Mouse (Mus musculus) erythroblast, adult 5-6 weeks (primary cell): ENCODE data around the gene Canx. TPM values are rescaled to one million over a fixed set of nuclear protein-coding genes. Genes with fewer than 3 reads are reported as not detected.
"Not testable (repeated sequence)": the region's sequence is repeated elsewhere in the genome, so short reads cannot be mapped to it uniquely, and the experiment has no call there.

Source experiments
- ATAC-seq: replicated peaks from 2 replicates; pipeline ENCODE4 v1.8.0; 2016; ENCODE audit warnings: moderate number of reproducible peaks, mild to moderate bottlenecking, moderate TSS enrichment, inconsistent platforms; ENCODE audit not compliant: poor library complexity, low FRiP score, severe bottlenecking
- total RNA-seq, 2 experiments: library from RNA; stranded (forward) in 1 of 2; stranded (reverse) in 1 of 2; fragments of 150-400 nt in 1 of 2; fragments of 200-764, 138-1000 nt in 1 of 2; gene quantifications; 2 replicates each; pipeline versions ENCODE4 v1.2.3 to v1.2.4; 2015 to 2017; ENCODE audit warnings: low replicate concordance in 2 of 2

Canx gene
- total RNA-seq, 2 experiments from 2014 or later, result 101 to 226 TPM

- no peak for ATAC-seq
Observed at GRCm38 (mm10) chr11:50336891-50337290, 11.4 kb upstream of the Canx start.

GRCm38 (mm10) chr11:50336126-50336525 lies 10.7 kb upstream of the Canx start:
- no peak for ATAC-seq

DNA sequence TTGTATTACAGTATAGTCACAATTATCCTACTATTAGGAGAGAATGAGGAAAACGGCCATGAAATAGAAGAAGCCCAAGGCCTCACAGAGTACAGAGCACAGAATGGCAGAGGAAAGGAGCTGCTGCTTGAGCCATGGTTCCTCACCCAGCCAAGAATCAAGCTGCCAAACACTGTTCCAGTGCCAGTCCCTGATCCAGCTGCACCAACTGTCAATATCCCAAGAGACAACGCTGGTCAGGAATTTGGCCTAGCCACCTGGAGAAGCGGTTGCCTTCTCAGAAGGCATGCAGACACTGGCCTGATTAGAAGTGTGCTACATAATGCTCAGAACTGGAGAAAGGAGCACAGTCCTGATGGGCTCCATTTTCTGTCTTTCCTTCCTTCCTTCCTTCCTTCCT lies 7.7 kb upstream of the Canx start:
- no peak for ATAC-seq

DNA sequence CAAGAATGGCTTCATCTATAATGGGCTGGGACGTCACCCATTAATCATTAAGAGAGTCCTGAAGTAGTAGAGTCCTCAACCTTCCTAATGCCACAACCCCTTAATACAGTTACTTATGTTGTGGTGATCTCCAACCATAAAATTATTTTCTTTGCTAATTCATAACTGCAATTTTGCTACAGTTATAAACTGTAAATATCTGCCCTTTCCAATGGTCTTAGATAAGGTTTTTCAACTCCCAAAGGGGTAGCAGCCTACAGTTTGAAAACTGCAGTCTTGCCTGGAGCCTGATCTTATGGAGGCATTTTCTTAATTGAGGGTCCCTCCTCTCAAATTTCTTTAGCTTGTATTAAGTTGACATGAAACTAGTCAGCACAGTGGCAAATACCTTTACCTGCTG lies 3.9 kb upstream of the Canx start:
- no peak for ATAC-seq

- ATAC-seq, result no peak
Observed at GRCm38 (mm10) chr11:50328075-50328625, 2.7 kb upstream of the Canx start.

DNA sequence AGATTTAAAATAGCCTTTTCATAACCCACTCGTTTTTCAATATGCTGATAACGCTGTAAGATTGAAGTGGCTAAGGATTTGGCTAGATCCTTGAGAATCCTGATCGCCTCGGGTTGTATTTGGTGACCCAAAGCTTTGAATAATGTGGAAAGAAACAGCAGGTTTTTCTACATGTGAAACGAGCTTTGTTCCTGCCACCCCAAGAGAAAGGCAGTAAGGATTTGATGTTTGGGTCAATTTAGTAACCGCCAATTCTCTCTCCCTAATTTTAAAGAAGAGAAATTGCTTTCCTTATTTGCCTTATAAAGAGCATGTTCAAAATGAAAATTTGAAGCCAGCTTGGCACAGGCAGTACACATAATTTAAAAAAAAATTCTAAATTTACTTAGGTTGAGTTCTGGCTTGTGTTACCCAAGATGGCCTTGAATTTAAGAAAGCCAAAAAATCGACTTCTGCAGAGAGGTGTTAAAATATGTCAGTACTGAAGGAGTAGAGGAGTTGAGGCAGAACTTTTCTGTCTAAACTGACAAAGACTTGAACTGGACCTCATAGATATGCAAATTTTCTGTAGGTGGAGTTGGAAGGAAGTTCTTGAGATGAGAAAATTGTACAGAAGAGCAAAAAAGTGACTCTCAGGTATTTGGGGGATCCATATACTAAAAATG lies 961 bp upstream of the Canx start:
- ATAC-seq, result peak; percentile 11; the same call in 1 of the 2 replicates

- ATAC-seq, result no peak
Observed at GRCm38 (mm10) chr11:50324751-50325471, 562 bp downstream of the Canx start.

DNA sequence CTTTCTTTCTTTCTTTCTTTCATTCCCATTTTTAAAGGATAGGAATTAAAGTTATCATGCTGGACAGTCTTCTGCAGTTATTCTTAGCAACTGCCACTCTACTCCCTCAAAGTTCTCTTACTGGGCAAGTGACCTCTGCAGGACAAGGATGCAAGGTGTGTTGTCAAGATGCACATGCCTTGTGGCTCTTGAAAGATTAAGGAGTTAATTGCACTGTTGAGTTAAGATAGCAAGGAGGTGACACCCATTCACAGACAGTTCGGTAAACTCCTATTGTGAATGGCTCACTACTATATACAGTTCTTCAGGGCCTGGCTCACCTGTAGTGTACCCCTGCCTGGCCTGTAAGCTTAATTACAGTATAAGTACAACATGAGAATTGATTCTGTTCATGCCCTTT lies 1.6 kb downstream of the Canx start:
- peak; percentile 52 for ATAC-seq

- ATAC-seq, result no peak
Observed at GRCm38 (mm10) chr11:50322345-50322744, 3.1 kb downstream of the Canx start.

DNA sequence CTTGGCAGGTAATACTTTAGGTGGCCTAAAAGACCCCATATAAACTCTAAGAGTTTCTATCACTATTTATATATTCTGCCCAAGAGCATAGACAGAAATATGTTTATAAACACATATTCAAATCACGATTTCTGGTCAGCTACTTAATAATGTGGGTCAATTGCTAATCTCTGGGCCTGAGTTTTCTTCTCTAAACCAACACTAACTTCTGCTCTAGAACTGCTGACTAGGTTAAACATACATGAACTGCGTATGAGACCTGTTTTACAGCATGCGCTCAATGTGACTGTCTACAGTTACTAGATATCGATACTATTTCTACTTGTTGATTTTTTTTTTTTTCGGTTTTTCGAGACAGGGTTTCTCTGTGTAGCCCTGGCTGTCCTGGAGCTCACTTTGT lies 4.2 kb downstream of the Canx start:
- ATAC-seq, result no peak

DNA sequence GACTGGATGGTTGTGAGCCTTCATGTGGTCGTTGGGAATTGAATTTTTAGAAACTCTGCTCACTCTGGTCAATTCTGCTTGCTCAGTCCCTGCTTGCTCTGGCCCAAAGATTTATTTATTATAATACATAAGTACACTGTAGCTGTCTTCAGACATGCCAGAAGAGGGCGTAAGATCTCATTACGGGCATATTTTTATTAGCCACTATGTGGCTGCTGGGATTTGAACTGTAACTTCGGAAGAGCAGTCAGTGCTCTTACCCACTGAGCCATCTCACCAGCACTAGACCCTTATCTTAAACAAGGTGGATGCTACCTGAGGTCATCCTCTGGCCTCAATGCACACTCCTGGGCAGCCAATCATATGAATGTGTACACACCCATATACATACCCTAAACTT lies 6.1 kb downstream of the Canx start:
- ATAC-seq, result not testable (repeated sequence)

DNA sequence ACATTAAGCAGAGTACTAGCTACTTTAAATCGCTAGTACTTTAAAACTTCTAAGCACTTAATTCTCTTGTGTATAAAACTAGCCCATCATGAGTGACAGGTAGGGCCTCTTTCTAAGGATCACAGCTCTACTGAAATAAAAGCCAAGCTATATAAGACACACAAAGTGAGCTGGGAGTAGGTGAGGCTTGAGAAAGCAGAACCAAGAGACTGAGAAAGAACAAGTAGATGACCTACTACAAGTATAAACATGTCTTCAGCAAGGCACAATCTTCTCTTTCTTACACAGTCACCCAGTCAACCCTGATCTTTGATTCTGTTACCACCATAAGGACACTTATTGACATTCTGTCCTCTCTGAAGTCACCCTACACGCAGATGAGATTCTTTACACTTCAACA lies 12.7 kb downstream of the Canx start:
- ATAC-seq, result no peak

DNA sequence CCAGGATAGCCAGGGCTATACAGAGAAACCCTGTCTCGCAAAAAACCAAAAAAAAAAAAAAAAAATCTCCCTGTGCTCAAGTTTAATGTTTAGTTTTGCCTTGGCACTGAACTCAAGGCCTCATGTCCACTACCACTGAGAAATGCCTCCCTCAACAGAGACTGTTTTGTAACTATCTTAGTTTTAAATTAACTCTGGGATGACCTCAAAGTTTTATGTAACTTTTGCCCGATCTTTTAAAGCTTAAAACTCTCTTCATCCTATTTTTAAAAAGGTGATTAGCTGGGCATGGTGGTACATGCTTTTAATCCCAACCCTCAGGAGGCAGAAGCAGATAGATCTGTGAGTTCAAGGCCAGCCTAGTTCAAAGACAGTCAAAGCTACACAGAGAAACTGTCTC lies 22.1 kb downstream of the Canx start:
- no peak for ATAC-seq

DNA sequence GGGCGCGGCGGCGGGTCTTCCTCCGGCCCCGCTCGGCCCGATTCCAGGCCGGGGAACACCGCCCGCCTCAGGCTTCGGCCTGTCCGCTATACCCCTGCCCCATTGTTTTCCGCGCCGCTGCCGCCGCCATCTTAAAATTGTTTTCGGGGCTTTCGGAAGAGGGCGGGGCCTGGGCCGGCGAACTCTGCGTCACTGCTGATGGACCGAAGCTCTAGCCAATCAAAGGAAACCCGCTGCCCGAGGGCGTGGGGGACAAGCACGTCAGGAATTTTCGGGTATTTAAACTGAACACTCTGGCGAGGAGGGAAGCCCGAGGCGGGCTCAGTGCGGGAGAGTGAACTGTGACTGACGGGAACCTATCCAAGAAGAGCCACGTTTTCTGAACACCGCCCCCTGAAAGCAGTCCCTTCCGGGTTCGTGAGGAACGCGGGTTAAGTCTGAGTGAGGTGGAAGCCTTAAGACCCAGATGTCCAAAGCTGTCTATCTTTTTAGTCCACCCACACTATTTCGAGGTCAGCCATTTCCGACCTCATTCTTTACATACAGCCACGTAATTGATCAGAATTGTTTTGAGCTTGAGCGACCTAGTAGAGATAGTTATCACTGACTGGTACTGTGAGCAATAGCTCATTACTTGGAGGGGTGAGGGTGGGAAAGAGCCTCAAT lies 33.1 kb downstream of the Canx start, which contains the start of gene Maml1:
TSS of gene Maml1 (minus strand) at position 122 of the 666 bp plus-strand sequence.
- peak; percentile 96 for ATAC-seq

DNA sequence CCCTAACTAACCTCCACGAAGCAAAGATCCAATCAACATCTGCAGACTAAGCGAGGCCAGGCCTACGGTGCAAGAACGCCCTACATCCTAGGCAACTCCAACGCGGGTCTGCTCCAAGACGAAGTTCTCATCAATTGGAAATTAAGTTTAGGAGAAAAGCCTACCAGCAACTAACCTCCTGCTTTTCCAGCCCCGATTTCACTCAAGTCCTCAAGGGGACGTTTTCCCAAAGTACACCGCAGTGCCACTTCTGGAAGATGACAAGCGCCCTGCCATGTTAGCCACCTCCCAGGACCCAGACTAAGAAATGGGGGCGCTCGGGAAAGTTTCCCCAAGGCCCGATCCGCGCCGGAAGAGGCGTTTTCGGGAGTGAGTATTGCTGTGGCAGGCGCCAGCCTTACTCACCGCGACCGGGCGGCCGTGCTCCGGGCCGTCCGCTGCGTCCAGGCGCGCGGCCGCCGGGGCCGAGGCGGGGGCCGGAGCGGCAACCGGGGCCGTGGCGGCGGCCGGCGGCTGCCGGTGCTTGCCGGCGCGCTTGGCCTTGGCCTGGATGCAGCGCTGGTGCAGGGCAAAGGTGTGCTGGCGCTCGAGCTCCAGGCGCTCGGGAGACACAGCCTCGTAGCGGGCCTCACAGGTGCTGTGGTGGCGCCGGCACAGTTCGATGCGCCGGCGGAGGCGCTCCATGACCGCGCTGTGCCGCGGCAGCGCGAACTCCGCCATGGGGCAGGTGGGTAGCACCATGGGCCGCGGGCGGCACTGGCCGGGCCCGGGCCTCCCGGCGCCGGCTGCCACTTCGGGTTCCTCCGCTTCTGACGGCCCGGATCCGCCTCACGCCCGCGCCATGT lies 33.9 kb downstream of the Canx start:
- peak; percentile 62 for ATAC-seq

GRCm38 (mm10) chr11:50290486-50291225 lies 34.8 kb downstream of the Canx start:
- ATAC-seq, result no peak

DNA sequence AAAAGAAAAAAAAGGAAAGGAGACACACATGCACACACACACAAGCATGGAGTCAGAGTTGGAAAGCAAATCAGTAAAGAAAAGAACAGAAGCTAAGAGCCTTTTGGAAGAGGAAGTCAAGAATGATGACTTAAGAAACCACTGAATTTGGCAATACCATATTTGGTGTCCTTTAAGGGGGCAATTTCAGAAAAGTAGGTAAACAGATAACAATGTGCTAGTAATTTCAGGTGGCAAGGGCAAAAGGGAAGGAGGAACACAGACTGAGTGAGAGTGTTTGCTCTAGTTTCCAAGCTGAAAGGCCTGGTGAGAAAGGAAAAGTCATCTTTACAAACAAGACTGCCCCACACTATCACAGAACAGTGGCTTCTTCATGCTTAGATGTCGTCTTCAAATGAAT lies 39.0 kb downstream of the Canx start:
- ATAC-seq, result no peak

- ATAC-seq, result no peak
Observed at GRCm38 (mm10) chr11:50285696-50286095, 39.8 kb downstream of the Canx start.

GRCm38 (mm10) chr11:50285263-50285662 lies 40.2 kb downstream of the Canx start:
- no peak for ATAC-seq
